Mouse (Mus musculus): ENCODE results near the gene Ripor3.

The Ripor3 gene

GRCm38 (mm10) chr2:167987640-167988039, 22.8 kb downstream of the Ripor3 start:
- DNase-seq (ENCODE audit: low spot score in 2 of 2): no peak

GRCm38 (mm10) chr2:167986762-167987161, 23.7 kb downstream of the Ripor3 start:
- peak in 1 of 2 experiments; percentile 46 for DNase-seq (ENCODE audit: low spot score in 2 of 2)

DNA sequence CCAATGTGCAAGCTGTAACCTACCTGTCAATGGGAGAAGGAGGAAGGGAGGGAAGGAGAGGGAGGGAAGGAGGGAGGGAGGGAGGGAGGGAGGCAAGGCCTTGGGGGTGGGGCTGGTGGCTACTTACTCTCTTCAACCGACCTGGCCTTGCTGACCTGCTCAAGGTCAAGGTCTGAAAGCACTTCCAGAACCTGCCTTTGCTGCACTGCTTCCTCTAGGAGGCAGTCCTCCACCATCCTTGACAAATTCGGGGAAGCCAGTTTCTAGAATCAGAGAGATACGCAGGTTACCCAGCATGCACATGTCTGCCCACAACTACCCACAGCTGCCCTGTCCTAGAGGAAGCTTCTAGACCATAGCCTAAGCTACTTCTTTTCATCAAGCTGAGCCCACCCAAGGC, 25.5 kb downstream of the Ripor3 start:
- DNase-seq (ENCODE audit: low spot score in 2 of 2): no peak

DNA sequence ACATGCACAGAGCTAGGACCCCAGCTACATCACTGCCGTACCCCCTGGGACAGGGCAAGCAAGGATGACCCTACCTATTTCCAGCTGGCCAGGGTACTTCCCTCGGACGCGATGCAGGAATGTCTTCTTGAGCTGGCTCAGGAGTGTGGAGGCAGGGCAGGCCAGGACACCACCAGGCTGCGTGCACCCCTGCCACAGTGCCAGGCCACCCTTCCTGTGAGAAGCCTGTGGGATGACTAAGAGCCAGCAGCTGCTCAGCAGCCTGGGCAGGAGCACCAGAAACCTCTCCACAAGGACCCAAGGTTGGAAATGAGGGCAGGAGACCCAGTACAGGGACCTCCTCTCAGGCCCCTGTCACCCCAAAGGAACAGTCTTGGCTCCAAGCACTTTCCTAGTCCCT, 26.0 kb downstream of the Ripor3 start:
- no peak for DNase-seq (ENCODE audit: low spot score in 2 of 2)

- DNase-seq (ENCODE audit: low spot score in 2 of 2): peak in 1 of 2 experiments; percentile 37
Observed at GRCm38 (mm10) chr2:167982646-167983045, 27.8 kb downstream of the Ripor3 start.

GRCm38 (mm10) chr2:167980391-167980790, 30.0 kb downstream of the Ripor3 start:
- DNase-seq (ENCODE audit: low spot score in 2 of 2): no peak

DNA sequence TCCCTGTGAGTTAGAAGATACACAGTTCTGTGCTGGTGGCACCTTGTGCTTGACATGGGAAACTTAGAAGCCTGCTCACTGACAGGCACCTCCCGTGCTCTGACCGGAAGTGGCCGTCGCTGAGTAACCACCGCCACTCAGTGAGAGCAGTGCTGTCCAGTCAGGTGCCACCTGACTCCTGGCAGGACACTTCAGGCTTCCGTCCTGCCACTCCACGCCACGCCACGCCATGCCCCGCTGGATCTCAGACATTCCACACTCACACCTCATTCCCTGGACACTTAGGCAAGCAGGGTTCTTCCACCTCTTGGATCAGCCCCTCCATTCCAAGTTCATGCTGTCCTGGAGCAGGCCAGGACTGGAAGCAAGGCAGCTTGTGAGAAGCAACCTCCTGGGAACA, 32.1 kb downstream of the Ripor3 start:
- DNase-seq (ENCODE audit: low spot score in 2 of 2): no peak

GRCm38 (mm10) chr2:167975746-167976145, 34.7 kb downstream of the Ripor3 start:
- no peak for DNase-seq (ENCODE audit: low spot score in 2 of 2)

DNA sequence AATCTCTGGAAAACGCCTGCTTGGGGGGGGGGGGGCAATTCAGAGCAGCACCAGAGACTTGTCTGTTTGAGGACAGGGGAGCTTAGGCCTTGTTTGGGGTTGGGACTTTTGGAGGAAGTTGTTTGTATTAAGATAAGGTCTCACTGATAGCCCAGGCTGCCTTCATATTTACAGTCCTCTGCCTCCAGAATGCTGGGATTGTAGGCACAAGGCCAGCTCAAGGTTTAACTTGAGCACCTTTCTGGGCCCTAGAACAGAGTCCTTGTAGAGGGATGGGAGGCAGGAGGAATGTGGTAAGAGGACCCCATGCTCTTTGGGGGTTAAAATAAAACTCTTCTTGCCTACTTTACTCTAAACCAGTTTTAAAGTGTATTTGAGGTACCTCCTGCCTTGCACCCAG, 37.6 kb downstream of the Ripor3 start:
- DNase-seq (ENCODE audit: low spot score in 2 of 2): no peak

DNA sequence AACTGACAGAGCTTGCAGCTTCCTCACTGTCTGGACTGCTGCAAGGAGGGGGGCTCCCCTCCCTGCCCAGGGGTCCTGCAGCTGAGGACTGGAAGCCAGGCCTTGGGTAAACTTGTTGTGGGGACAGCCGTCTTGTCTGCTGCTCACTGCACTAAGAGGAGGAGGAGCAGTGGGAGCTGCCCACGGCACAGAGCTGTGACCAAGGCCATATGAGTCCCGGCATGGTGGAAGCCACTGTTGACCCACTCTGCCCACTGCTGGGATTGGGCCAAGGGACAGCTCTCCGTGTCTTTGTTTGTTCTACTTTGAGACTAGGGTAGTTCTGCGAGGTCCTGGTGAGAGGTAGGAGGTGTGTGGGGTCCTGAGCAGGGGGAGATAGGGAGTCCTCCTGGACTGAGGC, 38.3 kb downstream of the Ripor3 start:
- no peak for DNase-seq (ENCODE audit: low spot score in 2 of 2)

- peak in 1 of 2 experiments; percentile 38 for DNase-seq (ENCODE audit: low spot score in 2 of 2)
Observed at GRCm38 (mm10) chr2:167969851-167970541, 40.4 kb downstream of the Ripor3 start.

DNA sequence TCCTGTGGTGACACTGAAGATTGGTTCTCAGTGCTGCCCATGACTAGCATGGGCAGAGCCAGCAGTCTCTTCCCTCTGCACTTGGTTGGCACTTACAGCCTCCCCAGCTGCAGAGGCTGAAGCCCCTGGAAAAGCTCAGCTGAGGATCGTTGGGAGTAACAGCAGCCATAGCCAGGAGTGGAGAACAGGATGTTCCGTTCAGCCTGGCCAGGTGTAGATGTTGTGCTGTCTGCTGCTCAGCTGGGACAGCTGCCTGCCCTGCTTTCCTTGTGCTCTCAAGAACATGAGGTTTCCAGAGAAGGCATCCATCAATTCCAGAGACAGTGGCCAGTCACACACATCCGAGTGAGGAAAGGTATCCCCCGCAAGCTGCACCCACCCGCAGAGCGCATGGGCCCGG, 41.9 kb downstream of the Ripor3 start:
- DNase-seq (ENCODE audit: low spot score in 2 of 2): no peak

DNA sequence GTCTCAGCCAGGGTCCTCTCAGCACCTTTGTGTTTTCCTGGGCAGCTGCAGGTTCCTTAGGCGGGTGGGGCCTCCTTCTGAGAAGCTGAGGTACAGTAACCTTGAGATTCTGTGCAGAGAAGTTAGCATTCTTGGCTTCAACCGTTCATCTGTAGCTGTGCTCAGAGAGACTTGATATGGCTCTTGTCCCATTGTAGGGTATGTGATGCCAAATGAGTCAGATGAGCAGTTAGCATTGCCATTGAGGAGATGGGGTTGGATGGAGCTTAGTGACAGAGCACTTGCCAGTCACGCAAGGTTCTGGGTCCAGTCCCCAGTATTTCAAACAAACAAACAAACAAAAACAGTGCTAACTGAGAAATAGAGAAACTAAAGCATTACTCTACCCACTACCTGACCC, 44.5 kb downstream of the Ripor3 start:
- DNase-seq (ENCODE audit: low spot score in 2 of 2): no peak

DNA sequence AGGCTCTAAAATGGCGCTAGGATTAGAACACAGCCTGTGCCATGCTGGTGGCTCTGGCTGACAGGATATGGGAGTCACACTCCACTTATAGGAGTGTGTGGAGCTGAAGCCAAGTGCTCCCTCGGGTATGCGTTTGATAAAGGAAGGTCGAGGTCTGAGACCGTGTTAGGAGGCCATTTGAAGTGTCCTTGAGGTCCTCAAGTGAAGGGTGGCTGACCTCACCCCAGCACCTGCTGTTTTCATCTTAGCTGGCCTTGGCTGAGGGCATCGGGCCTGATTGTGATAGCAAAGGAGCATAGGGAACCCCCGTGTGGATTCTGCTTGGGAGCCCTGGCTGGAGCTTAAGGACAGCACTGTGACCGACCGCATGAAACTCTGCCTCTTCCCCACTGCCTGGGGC, 46.1 kb downstream of the Ripor3 start:
- no peak for DNase-seq (ENCODE audit: low spot score in 2 of 2)

DNA sequence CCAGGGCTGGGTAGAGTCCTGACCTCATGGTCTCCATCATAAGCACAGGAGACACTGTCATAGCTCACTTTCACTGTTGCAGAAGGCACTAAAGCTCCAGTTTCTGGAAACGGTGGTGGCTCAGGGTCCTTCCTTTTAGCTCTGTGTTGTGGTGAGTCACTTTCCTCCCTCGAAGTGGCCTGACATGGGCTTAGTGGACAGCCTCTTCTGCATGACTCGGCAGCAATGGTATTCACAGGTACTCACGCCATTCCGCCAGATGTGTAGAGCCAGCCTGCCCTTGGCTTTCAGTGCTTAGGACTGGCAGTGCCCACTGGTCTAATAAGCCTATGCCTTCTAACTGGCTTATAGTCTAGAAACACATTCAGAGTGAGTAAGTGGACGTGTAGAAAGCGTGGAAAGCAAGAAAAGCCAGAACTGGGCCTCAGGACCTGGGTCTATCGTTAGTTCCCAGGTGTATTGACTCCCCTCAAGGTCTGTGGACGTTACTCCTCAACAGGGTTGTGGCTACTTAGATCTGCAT, 46.6 kb downstream of the Ripor3 start:
- no peak for DNase-seq (ENCODE audit: low spot score in 2 of 2)

- no peak for DNase-seq (ENCODE audit: low spot score in 2 of 2)
Observed at GRCm38 (mm10) chr2:167963176-167963575, 47.2 kb downstream of the Ripor3 start.

DNA sequence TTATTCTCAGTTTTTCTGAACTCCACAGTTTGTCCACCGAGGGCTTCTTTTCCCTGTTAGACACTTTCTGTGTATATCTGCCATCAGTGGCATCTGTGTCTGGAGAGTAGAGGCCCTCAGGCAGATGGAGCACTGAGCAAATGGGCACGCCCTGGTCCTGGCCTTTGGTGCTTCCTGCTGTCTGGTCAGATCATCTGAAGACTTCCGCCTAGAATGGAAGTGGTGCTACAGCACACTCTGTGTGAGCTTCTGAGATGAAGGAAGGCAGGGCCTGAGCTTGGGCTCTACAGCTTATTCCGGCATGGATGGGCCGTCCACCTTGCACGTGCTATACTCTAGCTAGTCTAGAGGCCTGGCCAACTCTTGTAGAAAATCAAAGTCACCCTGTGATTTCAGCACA, 48.1 kb downstream of the Ripor3 start:
- DNase-seq (ENCODE audit: low spot score in 2 of 2): no peak

DNA sequence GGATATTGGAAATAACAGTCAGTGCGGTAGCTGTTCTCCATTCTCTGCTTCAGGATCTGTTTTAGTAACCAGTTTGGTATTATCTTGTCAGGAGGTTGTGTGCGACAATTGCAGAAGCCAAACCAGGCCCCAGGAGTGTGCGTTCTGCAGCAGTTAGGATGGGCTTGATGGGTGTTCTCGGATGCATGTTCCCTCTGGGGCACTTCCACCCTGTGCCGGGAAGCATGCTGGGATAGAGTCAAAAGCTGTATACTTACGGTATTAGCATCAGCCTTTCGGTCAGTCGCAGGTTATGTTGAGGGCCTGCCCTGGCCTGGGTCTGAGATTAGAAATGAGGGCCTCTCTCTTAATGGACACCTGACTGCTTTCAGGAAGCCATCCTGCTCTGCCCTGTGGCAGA, 49.8 kb downstream of the Ripor3 start:
- DNase-seq (ENCODE audit: low spot score in 2 of 2): no peak

GRCm38 (mm10) chr2:167959996-167960395, 50.4 kb downstream of the Ripor3 start:
- DNase-seq (ENCODE audit: low spot score in 2 of 2): no peak

GRCm38 (mm10) chr2:167959384-167959911, 51.0 kb downstream of the Ripor3 start:
- DNase-seq (ENCODE audit: low spot score in 2 of 2): no peak

DNA sequence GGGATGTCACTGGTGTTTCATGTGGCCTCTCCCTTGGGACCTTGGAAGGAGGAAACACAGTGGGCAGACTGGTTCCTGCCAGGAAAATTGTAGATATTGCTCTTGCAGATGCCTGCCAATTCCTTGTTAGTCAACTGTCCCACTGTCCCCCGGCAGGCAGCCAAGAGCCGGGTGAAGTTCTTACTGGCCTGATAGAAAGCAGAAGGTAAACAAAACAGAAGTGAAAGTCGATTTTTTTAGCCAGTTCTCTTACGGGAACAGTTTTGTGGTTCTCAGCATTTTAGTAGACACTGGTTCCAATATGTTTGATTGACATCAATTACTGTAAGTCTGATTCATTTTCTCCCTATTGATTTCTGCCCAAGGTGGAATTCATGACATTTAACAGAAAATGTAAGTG, 51.6 kb downstream of the Ripor3 start:
- peak in 1 of 2 experiments; percentile 62 for DNase-seq (ENCODE audit: low spot score in 2 of 2)

DNA sequence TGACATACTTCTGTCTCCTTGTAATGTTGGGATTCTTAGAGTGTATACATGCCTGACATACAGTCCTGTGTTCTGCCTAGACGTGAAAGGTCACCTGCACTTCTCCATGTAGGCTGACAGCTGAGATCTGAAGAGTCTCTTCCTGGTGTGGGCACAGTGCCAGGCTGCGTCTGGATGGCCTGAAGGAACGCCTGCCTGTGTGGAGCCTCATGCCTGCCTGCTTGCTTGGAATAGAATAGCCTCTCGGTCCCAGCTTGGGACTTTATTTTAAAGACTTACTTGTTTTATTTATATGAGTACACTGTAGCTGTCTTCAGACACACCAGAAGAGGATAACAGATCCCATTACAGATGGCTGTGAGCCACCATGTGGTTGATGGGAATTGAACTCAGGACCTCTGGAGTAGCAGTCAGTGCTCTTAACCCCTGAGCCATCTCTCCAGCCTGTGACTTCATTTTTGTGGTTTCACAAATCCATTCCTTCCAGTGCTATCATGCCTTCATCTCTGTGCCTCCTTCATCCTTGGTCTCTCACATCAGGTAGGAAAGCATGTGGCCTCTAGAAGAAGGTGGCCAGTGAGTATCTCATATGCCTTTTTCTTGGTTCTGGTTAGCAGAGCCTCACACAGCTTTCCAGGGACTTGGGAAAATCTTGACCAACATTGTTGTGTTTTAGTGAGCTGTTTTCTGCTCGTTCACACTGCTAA, 52.2 kb downstream of the Ripor3 start:
- DNase-seq (ENCODE audit: low spot score in 2 of 2): peak in 1 of 2 experiments; percentile 48

GRCm38 (mm10) chr2:167957539-167957938, 52.9 kb downstream of the Ripor3 start:
- DNase-seq (ENCODE audit: low spot score in 2 of 2): no peak
